Mouse (Mus musculus) adrenal gland, adult 2 months (tissue): ENCODE results near the gene Cdr2l. TPM values are rescaled to one million over a fixed set of nuclear protein-coding genes. Genes with fewer than 3 reads are reported as not detected.

Experiments used
- DNase-seq: peaks from one replicate; pipeline ENCODE4 v3.0.0; 2021
- polyA plus RNA-seq: library from polyadenylated mRNA; depleted of rRNA; stranded (reverse); fragments of >200 nt; gene quantifications from 2 replicates; pipeline ENCODE4 v1.2.3, GENCODE M21; 2012
- total RNA-seq, 2 experiments: library from RNA; stranded (reverse); gene quantifications; 2 replicates each; pipeline ENCODE4 v1.2.3; 2021

Cdr2l gene
- total and polyA plus RNA-seq, 3 experiments: 67.8 to 169 (median 75.9) TPM

GRCm38 (mm10) chr11:115406858-115407401 lies 25.2 kb downstream of the Cdr2l start:
- no peak for DNase-seq

DNA sequence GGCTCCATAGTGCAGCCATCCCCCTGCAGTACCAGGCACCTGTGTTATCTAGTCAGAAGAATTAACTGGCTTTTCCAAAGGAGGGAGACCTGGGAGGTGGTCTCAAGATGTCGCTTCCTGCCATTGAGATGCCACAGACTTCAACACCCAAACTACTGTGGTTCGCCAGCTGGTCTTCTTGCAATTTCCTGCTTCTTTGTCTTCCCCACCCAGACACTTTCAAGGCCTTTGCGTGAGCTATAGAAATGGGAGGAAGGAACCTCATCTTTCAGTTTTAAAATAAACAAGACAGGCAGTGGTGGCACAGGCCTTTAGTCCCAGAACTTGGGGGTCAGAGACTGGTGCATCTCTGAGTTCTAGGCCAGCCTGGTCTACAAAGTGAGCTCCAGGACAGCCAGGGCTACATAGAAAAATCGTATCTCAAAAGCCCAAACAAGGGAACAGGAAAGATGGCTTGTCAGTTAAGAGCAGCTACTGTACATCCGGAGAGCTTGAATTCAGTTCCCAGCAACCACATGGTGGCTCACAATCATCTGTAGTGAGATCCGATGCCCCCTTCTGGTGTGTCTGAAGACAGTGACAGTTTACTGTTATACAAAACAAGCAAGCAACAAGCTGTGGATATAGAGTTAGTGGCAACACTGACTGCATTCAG lies 26.7 kb downstream of the Cdr2l start:
- DNase-seq: no peak

GRCm38 (mm10) chr11:115409556-115409955 lies 27.8 kb downstream of the Cdr2l start:
- no peak for DNase-seq

GRCm38 (mm10) chr11:115419531-115420237 lies 38.0 kb downstream of the Cdr2l start, which contains the start of the genes Atp5h and Kctd2:
Gene Atp5h, minus strand, starts transcription at chr11:115419962.
Gene Kctd2, plus strand, starts transcription at chr11:115420128.
- DNase-seq: peak; percentile 97

- peak; percentile 78 for DNase-seq
Observed at GRCm38 (mm10) chr11:115420336-115421190, 38.8 kb downstream of the Cdr2l start.

DNA sequence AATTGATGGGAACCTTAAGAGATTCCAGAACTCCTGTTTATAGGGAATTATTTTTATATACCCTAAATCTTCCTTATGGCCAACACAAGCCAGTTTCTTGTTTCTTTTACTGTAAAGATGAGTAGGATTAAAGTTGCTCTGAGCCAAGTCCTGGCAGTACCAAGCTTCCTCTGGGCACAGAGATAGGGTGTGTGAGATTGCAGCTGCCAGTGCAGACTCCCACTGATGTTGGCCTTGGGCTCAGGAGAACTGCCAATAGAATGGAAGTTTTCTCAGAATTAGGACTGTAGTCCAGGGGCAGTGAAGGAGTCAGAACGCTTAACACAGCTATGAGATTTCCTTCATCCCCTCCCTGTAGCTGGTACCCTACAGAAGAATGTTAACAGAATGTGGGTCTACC lies 39.6 kb downstream of the Cdr2l start:
- DNase-seq: peak; percentile 47

DNA sequence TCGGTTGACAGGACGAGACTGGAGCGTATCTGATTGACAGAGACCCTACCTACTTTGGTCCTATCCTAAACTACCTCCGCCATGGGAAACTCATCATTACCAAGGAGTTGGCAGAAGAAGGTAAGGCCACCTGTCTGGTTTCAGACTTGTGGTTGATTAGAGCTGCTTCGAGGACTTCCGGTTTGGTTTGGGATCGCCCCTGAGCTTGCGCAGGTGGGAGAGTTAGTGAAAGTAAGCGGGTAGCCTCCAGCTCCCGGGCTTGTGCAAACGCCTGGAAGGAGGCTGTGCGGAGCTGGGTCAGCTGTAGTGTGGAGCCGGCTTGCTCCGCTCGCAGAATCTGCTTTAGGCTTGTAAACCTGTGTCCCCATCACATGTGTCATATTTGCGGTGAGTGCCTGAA lies 40.3 kb downstream of the Cdr2l start:
- no peak for DNase-seq

GRCm38 (mm10) chr11:115423091-115423490 lies 41.4 kb downstream of the Cdr2l start:
- no peak for DNase-seq

DNA sequence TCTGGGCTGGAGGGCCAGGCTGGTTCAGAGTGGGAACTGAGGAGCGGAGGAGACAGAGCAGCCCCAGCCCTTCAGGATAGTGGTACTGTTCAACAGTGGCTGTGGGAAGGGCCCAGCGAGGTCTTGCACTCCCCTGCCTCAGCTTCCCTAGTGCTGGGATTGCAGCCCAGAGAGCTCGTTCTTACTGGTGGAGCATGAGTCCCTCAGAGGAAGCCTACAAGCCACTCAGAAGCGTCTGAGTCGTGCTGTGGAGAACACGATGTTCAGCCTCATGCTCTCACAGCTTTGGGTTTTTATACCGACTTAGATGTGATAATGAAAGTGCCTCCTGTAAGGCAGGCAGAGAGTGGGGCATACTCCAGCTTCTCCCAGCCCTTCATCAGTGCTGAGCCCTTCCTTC lies 43.0 kb downstream of the Cdr2l start:
- no peak for DNase-seq

GRCm38 (mm10) chr11:115425671-115426070 lies 44.0 kb downstream of the Cdr2l start:
- DNase-seq: no peak

- DNase-seq: peak; percentile 81
Observed at GRCm38 (mm10) chr11:115427482-115428331, 46.0 kb downstream of the Cdr2l start.

GRCm38 (mm10) chr11:115429307-115429706 lies 47.6 kb downstream of the Cdr2l start:
- DNase-seq: no peak

DNA sequence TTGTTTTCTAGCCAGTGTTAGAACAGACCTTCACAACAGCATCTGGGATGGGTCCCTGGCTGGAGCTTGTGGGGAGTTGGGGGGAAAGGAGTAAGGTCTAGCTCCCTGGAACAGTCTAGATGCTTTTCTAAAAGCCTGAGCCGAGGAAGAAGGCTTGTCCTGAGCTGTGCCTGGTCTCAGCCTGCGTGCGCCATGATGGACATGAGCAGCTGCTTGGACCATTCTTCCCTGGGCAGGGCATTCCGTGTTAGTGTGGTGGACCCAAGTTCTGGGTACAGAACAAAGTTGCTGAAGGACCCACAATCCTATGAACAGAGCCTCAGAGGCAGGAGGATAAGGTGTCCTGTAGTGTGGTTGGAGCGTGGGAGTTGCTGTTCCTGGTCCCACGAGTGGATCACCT lies 48.8 kb downstream of the Cdr2l start:
- DNase-seq: no peak

- DNase-seq: no peak
Observed at GRCm38 (mm10) chr11:115432814-115433213, 51.1 kb downstream of the Cdr2l start.

GRCm38 (mm10) chr11:115433342-115433741 lies 51.6 kb downstream of the Cdr2l start:
- no peak for DNase-seq

GRCm38 (mm10) chr11:115435596-115436337 lies 54.1 kb downstream of the Cdr2l start:
- DNase-seq: no peak

DNA sequence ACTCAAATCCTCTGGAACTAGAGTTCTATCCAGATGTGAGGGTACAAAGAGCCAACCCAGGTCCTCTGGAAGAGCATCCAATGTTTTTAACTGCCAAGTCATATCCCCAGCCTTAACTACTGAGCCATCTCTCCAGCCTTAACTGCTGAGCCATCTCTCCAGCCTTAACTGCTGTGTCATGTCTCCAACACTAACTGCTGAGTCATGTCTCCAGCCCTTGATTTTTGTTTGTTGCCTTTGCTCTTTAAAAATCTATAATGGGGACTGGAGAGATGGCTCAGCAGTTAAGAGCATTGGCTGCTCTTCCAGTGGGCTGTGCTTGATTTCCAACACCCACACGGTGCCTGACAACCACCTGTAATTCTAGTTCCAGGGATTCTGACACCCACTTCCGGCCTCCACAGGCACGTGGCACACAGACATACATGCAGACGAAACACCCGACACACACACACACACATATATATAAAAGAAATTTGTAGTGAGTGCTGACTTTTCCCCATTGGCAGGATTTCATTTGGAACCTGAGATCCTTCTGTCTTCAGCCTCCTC lies 55.9 kb downstream of the Cdr2l start:
- peak; percentile 35 for DNase-seq

DNA sequence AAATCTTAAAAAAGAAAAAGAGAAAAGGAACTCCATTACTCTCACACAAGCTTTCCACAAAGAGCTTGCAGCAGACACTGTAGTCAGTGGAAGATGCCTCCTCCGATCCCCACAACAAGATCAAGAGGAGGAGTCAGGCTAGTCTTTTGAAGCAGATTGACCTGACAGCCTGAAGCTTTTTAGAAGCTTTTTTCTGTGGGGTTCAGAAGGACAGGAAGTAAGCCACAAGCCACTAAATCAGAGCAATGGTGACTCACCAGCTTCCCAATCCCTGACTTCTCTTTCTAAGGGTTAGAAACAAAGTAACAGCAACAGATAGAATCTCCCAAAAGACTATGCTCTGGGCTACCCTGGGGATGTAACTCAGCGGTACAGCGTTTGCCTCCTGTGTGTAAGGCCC lies 57.6 kb downstream of the Cdr2l start:
- peak; percentile 59 for DNase-seq

GRCm38 (mm10) chr11:115439906-115440595 lies 58.3 kb downstream of the Cdr2l start, which contains the start of gene Trim80:
Gene Trim80, plus strand, starts transcription at chr11:115440545.
- DNase-seq: no peak

DNA sequence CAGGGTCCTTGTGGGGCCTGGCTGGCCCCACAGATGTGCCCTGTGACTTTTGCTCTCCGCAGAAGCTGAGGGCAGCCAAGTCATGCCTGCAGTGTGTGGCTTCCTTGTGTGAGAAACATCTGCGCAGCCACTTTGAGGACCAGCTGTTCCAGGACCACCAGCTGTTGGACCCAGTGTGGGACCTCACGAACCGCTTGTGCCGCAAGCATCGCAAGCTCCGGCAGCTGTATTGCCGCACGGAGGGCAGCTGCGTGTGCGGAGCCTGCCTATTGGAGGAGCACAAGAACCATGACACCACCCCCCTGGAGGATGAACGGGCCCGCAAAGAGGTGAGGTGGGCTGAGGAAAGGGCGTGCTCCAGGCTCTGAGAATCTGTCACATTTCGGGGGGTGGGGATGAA lies 59.7 kb downstream of the Cdr2l start:
- DNase-seq: no peak
